Mouse (Mus musculus): ENCODE data around the gene Topors.

DNA sequence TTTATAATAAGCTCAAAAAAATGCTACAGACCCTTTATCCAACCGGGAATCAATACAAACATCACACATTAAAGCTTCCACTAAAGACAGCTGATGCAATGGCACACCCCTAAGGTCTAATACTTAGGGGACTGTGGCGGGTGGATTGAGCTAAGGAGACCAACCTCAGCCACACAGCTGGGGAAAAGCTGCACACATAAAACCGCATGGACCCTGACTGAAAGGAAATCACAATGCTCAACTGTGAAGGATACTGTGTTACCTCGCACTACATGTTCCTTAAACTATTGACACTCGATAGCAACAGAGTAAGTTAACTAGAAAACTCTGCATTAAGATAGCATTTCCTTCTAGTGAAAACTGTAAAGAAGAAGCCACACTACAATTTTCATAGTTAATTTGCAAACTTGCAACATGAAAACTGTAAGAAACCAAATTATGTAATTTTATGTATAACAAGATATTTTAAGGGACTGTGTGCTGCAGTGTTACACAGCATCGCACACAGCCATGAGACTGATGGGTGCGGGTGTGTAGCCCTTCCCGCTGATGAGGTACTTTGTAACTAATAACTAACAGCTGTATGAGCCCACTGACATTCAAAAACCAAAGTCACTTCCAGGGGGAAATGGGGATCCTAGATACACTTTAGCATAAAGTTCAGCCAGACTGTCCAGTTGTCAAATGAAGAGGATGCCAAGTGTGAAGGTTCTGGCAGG, 15.1 kb downstream of the Topors start:
- TF ChIP-seq CTCF (conservative IDR thresholded peaks at IDR 0.05; ENCODE audit: low read length), result no peak
- TF ChIP-seq NANOG (IDR thresholded peaks at IDR 0.05; ENCODE audit: borderline replicate concordance, low read length), result no peak
- no peak for TF ChIP-seq POU5F1 (IDR thresholded peaks at IDR 0.05; ENCODE audit: borderline replicate concordance, low read length)
